Mouse (Mus musculus) stomach, postnatal 0 days (tissue): ENCODE data around the gene Pik3c2a.

Source experiments
- CTCF ChIP-seq: IDR thresholded peaks from 2 replicates; pipeline ENCODE4 v1.5.1; 2016; ENCODE audit warnings: antibody characterized with exemption, low read depth, mild to moderate bottlenecking, moderate library complexity
- EP300 ChIP-seq: optimal IDR thresholded peaks from 2 replicates; pipeline ENCODE3; 2016; ENCODE audit warnings: antibody characterized with exemption

DNA sequence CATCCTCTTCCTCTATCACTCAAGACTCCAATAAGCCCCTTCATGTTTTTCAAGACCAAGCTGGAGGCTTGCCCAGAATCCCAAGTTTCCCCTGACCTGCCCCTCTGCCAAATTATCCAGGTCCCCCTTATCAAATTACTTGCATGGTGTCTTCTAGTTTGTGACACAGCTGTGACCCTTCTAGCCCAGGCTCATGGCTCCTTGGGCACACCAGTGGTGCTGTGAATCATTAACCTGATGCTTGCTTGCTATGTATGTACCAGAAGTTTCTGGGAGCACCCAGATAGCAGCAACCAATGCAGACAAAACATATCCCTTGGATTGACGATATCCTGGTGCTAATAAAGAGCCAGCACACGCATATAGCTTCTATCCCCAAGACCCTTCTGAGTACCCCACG is 154.3 kb downstream of the Pik3c2a start:
- TF ChIP-seq CTCF (no peak), EP300 (no peak)
